8 mouse cellular contexts compared by ENCODE assay signal in genomic region chr9:30632164-30633146, GRCm38 (mm10).
A peak's percentile ranks its signal among the peaks of the same experiment; 100 is the strongest.
DNase-seq lines count a peak whose midpoint lies in the region; ATAC-seq lines count a peak whose summit lies in the region.

No protein-coding gene starts in this region.

- H3K36me3 ChIP-seq in kidney, embryonic 16.5 days (ENCODE audit: insufficient read depth, low read length) = no peaks in the 10 kb centered on the region
- H3K36me3 ChIP-seq in midbrain, embryonic 14.5 days (ENCODE audit: control insufficient read depth, insufficient read depth, low read length) = no peaks in the 10 kb centered on the region
- no peaks in the 10 kb centered on the region for H3K36me3 ChIP-seq in liver, embryonic 12.5 days

- H3K4me2 ChIP-seq in kidney, embryonic 16.5 days (replicated peaks; ENCODE audit: low read depth, low read length) = no peak overlapping the region
- no peak overlapping the region for H3K4me2 ChIP-seq in midbrain, embryonic 14.5 days (ENCODE audit: low read length)
- no peak overlapping the region for H3K4me2 ChIP-seq in liver, embryonic 12.5 days

- no peak for DNase-seq in kidney, adult 18-20 months
- DNase-seq in embryo, embryonic 11.5 days (ENCODE audit: low read depth, low spot score) = peak; percentile 40
- peak; percentile 35 to 46 for DNase-seq in heart, postnatal 10 days
- DNase-seq in midbrain, embryonic 14.5 days = peak; percentile 76
- DNase-seq in thymus, postnatal 36 days = no peak

- ATAC-seq in kidney, embryonic 16.5 days (ENCODE audit: low FRiP score, low TSS enrichment) = peak; percentile 61; the same call in 1 of the 2 replicates
- no peak for ATAC-seq in midbrain, embryonic 14.5 days (ENCODE audit: low FRiP score, low TSS enrichment)
- no peak for ATAC-seq in monocyte, adult 5-6 weeks (replicated peaks; ENCODE audit: insufficient number of reproducible peaks, low FRiP score, low TSS enrichment, poor library complexity, severe bottlenecking)
- ATAC-seq in liver, embryonic 12.5 days = no peak

- H3K27me3 ChIP-seq in kidney, embryonic 16.5 days (ENCODE audit: insufficient read depth, low read length) = no peaks in the 10 kb centered on the region
- no peaks in the 10 kb centered on the region for H3K27me3 ChIP-seq in midbrain, embryonic 14.5 days (ENCODE audit: control insufficient read depth, insufficient read depth, low read length)
- no peaks in the 10 kb centered on the region for H3K27me3 ChIP-seq in liver, embryonic 12.5 days (replicated peaks)

- intact Hi-C loops in heart, postnatal 10 days (cut with DNase I) = no loop called here

- 43% methylated on average over 6 of the region's 6 CpGs for WGBS in kidney, embryonic 16.5 days
- 31% methylated on average over 6 of the region's 6 CpGs for WGBS in midbrain, embryonic 14.5 days
- 58% methylated on average over 6 of the region's 6 CpGs for WGBS in liver, embryonic 12.5 days (ENCODE audit: insufficient replicate concordance)

- H3K4me3 ChIP-seq in kidney, embryonic 16.5 days (ENCODE audit: low read length) = no peak overlapping the region
- no peak overlapping the region for H3K4me3 ChIP-seq in midbrain, embryonic 14.5 days (replicated peaks; ENCODE audit: low read depth, low read length)
- H3K4me3 ChIP-seq in liver, embryonic 12.5 days = no peak overlapping the region

- H3K9ac ChIP-seq in kidney, embryonic 16.5 days (replicated peaks; ENCODE audit: low read length) = no peak overlapping the region
- no peak overlapping the region; the same call in 1 of the 2 replicates for H3K9ac ChIP-seq in midbrain, embryonic 14.5 days (replicated peaks; ENCODE audit: low read length)
- no peak overlapping the region for H3K9ac ChIP-seq in liver, embryonic 12.5 days

- no peaks in the 10 kb centered on the region for H3K9me3 ChIP-seq in kidney, embryonic 16.5 days (ENCODE audit: low read length)
- H3K9me3 ChIP-seq in midbrain, embryonic 14.5 days (ENCODE audit: control insufficient read depth, low read length) = no peaks in the 10 kb centered on the region
- H3K9me3 ChIP-seq in liver, embryonic 12.5 days (replicated peaks) = no peaks in the 10 kb centered on the region

- H3K4me1 ChIP-seq in kidney, embryonic 16.5 days (ENCODE audit: insufficient read depth, low read length) = peaks cover 13% of the 10 kb centered on the region; the same call in 1 of the 2 replicates
- H3K4me1 ChIP-seq in midbrain, embryonic 14.5 days (ENCODE audit: control insufficient read depth, insufficient read depth, low read length) = peaks cover 17% of the 10 kb centered on the region; the same call in 1 of the 2 replicates
- H3K4me1 ChIP-seq in liver, embryonic 12.5 days = no peaks in the 10 kb centered on the region

- peak overlapping the region; percentile 50; the same call in 1 of the 2 replicates for H3K27ac ChIP-seq in kidney, embryonic 16.5 days (ENCODE audit: low read length)
- 0 out of 2 replicates have a peak overlapping the region, but pooled peaks have one; percentile 37 for H3K27ac ChIP-seq in midbrain, embryonic 14.5 days (replicated peaks; ENCODE audit: low read depth, low read length)
- H3K27ac ChIP-seq in liver, embryonic 12.5 days = no peak overlapping the region

Comparison
In these comparisons a context has a peak if more than half of its experiments do, and no peak if none do; other contexts are left out.
1. DNase-seq: peak in embryo, embryonic 11.5 days (single experiment), heart, postnatal 10 days (2 of 2) and midbrain, embryonic 14.5 days (single experiment); none in kidney, adult 18-20 months (single experiment) and thymus, postnatal 36 days (0 of 2).